Mouse (Mus musculus): Measurements from ENCODE around the gene Msrb3. TPM values are rescaled to one million over a fixed set of nuclear protein-coding genes. Genes with fewer than 3 reads are reported as not detected.

The Msrb3 gene
- polyA plus RNA-seq, 1 experiment from 2014 or later: 18.8 TPM

- no peaks in the 10 kb centered on the region; the same call in 1 of the 2 replicates for H3K4me1 ChIP-seq (ENCODE audit: insufficient read depth, low read depth, low read length)
- WGBS: 74% methylated on average over 4 of the region's 4 CpGs
- H3K36me3 ChIP-seq (ENCODE audit: insufficient read depth, low read length): no peaks in the 10 kb centered on the region
- DNase-seq (ENCODE audit: low spot score) (no peak), ATAC-seq (no peak)
- H3K9me3 ChIP-seq (ENCODE audit: low read length): no peaks in the 10 kb centered on the region
- no peak overlapping the region for H3K4me3 ChIP-seq (ENCODE audit: low read depth, low read length)
- H3K27me3 ChIP-seq (replicated peaks; ENCODE audit: insufficient read depth, low read length): no peaks in the 10 kb centered on the region
- H3K27ac ChIP-seq (ENCODE audit: low read length): no peak overlapping the region
- TF ChIP-seq EP300 (IDR thresholded peaks at IDR 0.05) (no peak), CTCF (IDR thresholded peaks at IDR 0.05) (no peak)
- H3K9ac ChIP-seq (replicated peaks; ENCODE audit: low read depth): no peak overlapping the region
- H3K4me2 ChIP-seq (replicated peaks; ENCODE audit: low read depth, low read length): no peak overlapping the region
These were observed 5.1 kb upstream of the Msrb3 start for GRCm38 (mm10) chr10:120903843-120904468.

- ATAC-seq (no peak), DNase-seq (ENCODE audit: low spot score) (no peak)
- H3K27ac ChIP-seq (ENCODE audit: low read length): no peak overlapping the region
These were observed 2.8 kb upstream of the Msrb3 start for GRCm38 (mm10) chr10:120901746-120902145.

GRCm38 (mm10) chr10:120900096-120900495 lies 1.2 kb upstream of the Msrb3 start:
- TF ChIP-seq CTCF (IDR thresholded peaks at IDR 0.05) (no peak), EP300 (IDR thresholded peaks at IDR 0.05) (no peak)
- ATAC-seq (no peak), DNase-seq (ENCODE audit: low spot score) (peak; percentile 43)
- Histone ChIP-seq H3K36me3 (ENCODE audit: insufficient read depth, low read length) (no peaks in the 10 kb centered on the region), H3K9ac (replicated peaks; ENCODE audit: low read depth) (no peak overlapping the region), H3K4me2 (replicated peaks; ENCODE audit: low read depth, low read length) (peak overlapping the region; percentile 28; the same call in 1 of the 2 replicates), H3K27me3 (replicated peaks; ENCODE audit: insufficient read depth, low read length) (no peaks in the 10 kb centered on the region), H3K4me1 (ENCODE audit: insufficient read depth, low read depth, low read length) (no peaks in the 10 kb centered on the region; the same call in 1 of the 2 replicates), H3K9me3 (ENCODE audit: low read length) (no peaks in the 10 kb centered on the region), H3K4me3 (ENCODE audit: low read depth, low read length) (0 out of 2 replicates have a peak overlapping the region, but pooled peaks have one; percentile 12), H3K27ac (ENCODE audit: low read length) (peak overlapping the region; percentile 14; the same call in 1 of the 2 replicates)
- WGBS: 47% methylated on average over 13 of the region's 13 CpGs

More at GRCm38 (mm10) chr10:120901746-120902145, 2.8 kb upstream of the Msrb3 start:
- Histone ChIP-seq H3K9ac (replicated peaks; ENCODE audit: low read depth) (no peak overlapping the region), H3K4me2 (replicated peaks; ENCODE audit: low read depth, low read length) (no peak overlapping the region), H3K9me3 (ENCODE audit: low read length) (no peaks in the 10 kb centered on the region), H3K36me3 (ENCODE audit: insufficient read depth, low read length) (no peaks in the 10 kb centered on the region), H3K27me3 (replicated peaks; ENCODE audit: insufficient read depth, low read length) (no peaks in the 10 kb centered on the region), H3K4me1 (ENCODE audit: insufficient read depth, low read depth, low read length) (no peaks in the 10 kb centered on the region; the same call in 1 of the 2 replicates), H3K4me3 (ENCODE audit: low read depth, low read length) (no peak overlapping the region)
- WGBS: 55% methylated on average over 9 of the region's 9 CpGs
- TF ChIP-seq EP300 (IDR thresholded peaks at IDR 0.05) (no peak), CTCF (IDR thresholded peaks at IDR 0.05) (no peak)

- Histone ChIP-seq H3K4me3 (ENCODE audit: low read depth, low read length) (peak overlapping the region; percentile 78), H3K9ac (replicated peaks; ENCODE audit: low read depth) (peak overlapping the region; percentile 79), H3K9me3 (ENCODE audit: low read length) (no peaks in the 10 kb centered on the region), H3K27ac (ENCODE audit: low read length) (peak overlapping the region; percentile 71), H3K4me2 (replicated peaks; ENCODE audit: low read depth, low read length) (peak overlapping the region; percentile 96), H3K4me1 (ENCODE audit: insufficient read depth, low read depth, low read length) (peaks cover 2% of the 10 kb centered on the region), H3K36me3 (ENCODE audit: insufficient read depth, low read length) (no peaks in the 10 kb centered on the region), H3K27me3 (replicated peaks; ENCODE audit: insufficient read depth, low read length) (no peaks in the 10 kb centered on the region)
- 5% methylated on average over 38 of the region's 49 CpGs for WGBS
- DNase-seq (ENCODE audit: low spot score): no peak
- ATAC-seq: peak; percentile 15
- TF ChIP-seq CTCF (IDR thresholded peaks at IDR 0.05): no peak
- TF ChIP-seq EP300 (IDR thresholded peaks at IDR 0.05): no peak
These were observed 544 bp downstream of the Msrb3 start for GRCm38 (mm10) chr10:120898357-120898756.

- ATAC-seq (no peak), DNase-seq (ENCODE audit: low spot score) (peak; percentile 54)
- H3K27me3 ChIP-seq (replicated peaks; ENCODE audit: insufficient read depth, low read length): no peaks in the 10 kb centered on the region
- WGBS: 20% methylated on average over 15 of the region's 15 CpGs
- TF ChIP-seq EP300 (IDR thresholded peaks at IDR 0.05): no peak
- TF ChIP-seq CTCF (IDR thresholded peaks at IDR 0.05): peak; percentile 36
- H3K27ac ChIP-seq (ENCODE audit: low read length): no peak overlapping the region
- H3K4me3 ChIP-seq (ENCODE audit: low read depth, low read length): no peak overlapping the region
- no peak overlapping the region for H3K9ac ChIP-seq (replicated peaks; ENCODE audit: low read depth)
- H3K36me3 ChIP-seq (ENCODE audit: insufficient read depth, low read length): no peaks in the 10 kb centered on the region
- H3K4me1 ChIP-seq (ENCODE audit: insufficient read depth, low read depth, low read length): peaks cover 2% of the 10 kb centered on the region
- no peaks in the 10 kb centered on the region for H3K9me3 ChIP-seq (ENCODE audit: low read length)
- H3K4me2 ChIP-seq (replicated peaks; ENCODE audit: low read depth, low read length): 0 out of 2 replicates have a peak overlapping the region, but pooled peaks have one; percentile 30
These were observed 3.0 kb downstream of the Msrb3 start for GRCm38 (mm10) chr10:120895899-120896289.

- TF ChIP-seq CTCF (IDR thresholded peaks at IDR 0.05) (no peak), EP300 (IDR thresholded peaks at IDR 0.05) (no peak)
- no peaks in the 10 kb centered on the region for H3K27me3 ChIP-seq (replicated peaks; ENCODE audit: insufficient read depth, low read length)
- H3K4me3 ChIP-seq (ENCODE audit: low read depth, low read length): no peak overlapping the region
- ATAC-seq (no peak), DNase-seq (ENCODE audit: low spot score) (no peak)
- no peak overlapping the region for H3K4me2 ChIP-seq (replicated peaks; ENCODE audit: low read depth, low read length)
- peaks cover 2% of the 10 kb centered on the region for H3K4me1 ChIP-seq (ENCODE audit: insufficient read depth, low read depth, low read length)
- 66% methylated on average over 15 of the region's 15 CpGs for WGBS
- H3K9ac ChIP-seq (replicated peaks; ENCODE audit: low read depth): no peak overlapping the region
- H3K9me3 ChIP-seq (ENCODE audit: low read length): no peaks in the 10 kb centered on the region
- H3K27ac ChIP-seq (ENCODE audit: low read length): no peak overlapping the region
- H3K36me3 ChIP-seq (ENCODE audit: insufficient read depth, low read length): no peaks in the 10 kb centered on the region
These were observed 3.7 kb downstream of the Msrb3 start for GRCm38 (mm10) chr10:120894978-120895898.

Data from lung, postnatal 0 days (tissue).